Mouse (Mus musculus) cortical plate, adult 2 months (tissue): ENCODE results near the gene Cbln3. TPM values are rescaled to one million over a fixed set of nuclear protein-coding genes. Genes with fewer than 3 reads are reported as not detected.
A peak's percentile ranks its signal among the peaks of the same experiment; 100 is the strongest.

ENCODE experiments used
- H3K27ac ChIP-seq: fragments of 200-500 bp; 2 replicates; pipeline ENCODE4 v1.5.1; 2012; ENCODE audit warnings: low read length, control low read depth, inconsistent platforms; ENCODE audit not compliant: insufficient read depth
- H3K4me1 ChIP-seq: fragments of 200-500 bp; 2 replicates; pipeline ENCODE4 v1.6.1; 2011; ENCODE audit warnings: low read length; ENCODE audit not compliant: control insufficient read depth, insufficient read depth
- H3K4me3 ChIP-seq: fragments of 200-500 bp; 2 replicates; pipeline ENCODE4 v1.5.1; 2011; ENCODE audit warnings: mild to moderate bottlenecking, low read length, control low read depth; ENCODE audit not compliant: insufficient read depth
- CTCF ChIP-seq: fragments of 200-500 bp; IDR thresholded peaks from 2 replicates; pipeline ENCODE4 v1.5.1; 2011; ENCODE audit warnings: mild to moderate bottlenecking, control low read depth, low read length; ENCODE audit not compliant: insufficient read depth; ENCODE audit errors: extremely low read depth
- POLR2A ChIP-seq: fragments of 200-500 bp; IDR thresholded peaks from 2 replicates; pipeline ENCODE4 v1.6.1; 2011; ENCODE audit warnings: mild to moderate bottlenecking, low read length, control low read depth; ENCODE audit not compliant: insufficient read depth; ENCODE audit errors: extremely low read depth
- polyA plus RNA-seq: library from polyadenylated mRNA; depleted of rRNA; stranded (reverse); fragments of >200 nt; gene quantifications from 2 replicates; pipeline ENCODE4 v1.2.3, GENCODE M21; 2012

Gene Cbln3
- polyA plus RNA-seq, 1 experiment, result 0.42 TPM

- Histone ChIP-seq H3K4me1 (no peaks in the 10 kb centered on the region; the same call in 1 of the 2 replicates), H3K4me3 (no peak overlapping the region), H3K27ac (no peak overlapping the region)
- no peak for TF ChIP-seq CTCF
- no peak for TF ChIP-seq POLR2A
These were observed 2.0 kb downstream of the Cbln3 start for GRCm38 (mm10) chr14:55882171-55882641.

- Histone ChIP-seq H3K4me1 (no peaks in the 10 kb centered on the region), H3K27ac (no peak overlapping the region), H3K4me3 (no peak overlapping the region)
- TF ChIP-seq CTCF (no peak), POLR2A (no peak)
These were observed 3.2 kb downstream of the Cbln3 start for GRCm38 (mm10) chr14:55880982-55881381.

GRCm38 (mm10) chr14:55879623-55880022 is 4.6 kb downstream of the Cbln3 start:
- Histone ChIP-seq H3K27ac (no peak overlapping the region), H3K4me1 (no peaks in the 10 kb centered on the region), H3K4me3 (no peak overlapping the region)
- TF ChIP-seq POLR2A (no peak), CTCF (peak; percentile 87)

- no peak overlapping the region for H3K4me3 ChIP-seq
- H3K27ac ChIP-seq, result no peak overlapping the region
- no peaks in the 10 kb centered on the region for H3K4me1 ChIP-seq
- TF ChIP-seq CTCF (no peak), POLR2A (no peak)
These were observed 5.8 kb downstream of the Cbln3 start for GRCm38 (mm10) chr14:55878316-55878940.

GRCm38 (mm10) chr14:55877469-55878315 is 6.5 kb downstream of the Cbln3 start:
- H3K4me3 ChIP-seq, result no peak overlapping the region
- H3K27ac ChIP-seq, result no peak overlapping the region
- H3K4me1 ChIP-seq, result no peaks in the 10 kb centered on the region
- TF ChIP-seq CTCF, result no peak

- Histone ChIP-seq H3K4me3 (peak overlapping the region; percentile 9), H3K27ac (no peak overlapping the region), H3K4me1 (no peaks in the 10 kb centered on the region)
- TF ChIP-seq POLR2A (no peak), CTCF (peak; percentile 88)
These were observed 10.2 kb downstream of the Cbln3 start for GRCm38 (mm10) chr14:55873714-55874683.

GRCm38 (mm10) chr14:55873242-55873713 is 10.9 kb downstream of the Cbln3 start:
- Histone ChIP-seq H3K4me1 (no peaks in the 10 kb centered on the region), H3K27ac (no peak overlapping the region), H3K4me3 (no peak overlapping the region)
- TF ChIP-seq CTCF (no peak), POLR2A (no peak)

GRCm38 (mm10) chr14:55872551-55872950 is 11.6 kb downstream of the Cbln3 start:
- Histone ChIP-seq H3K4me1 (no peaks in the 10 kb centered on the region), H3K27ac (no peak overlapping the region), H3K4me3 (no peak overlapping the region)
- TF ChIP-seq POLR2A (no peak), CTCF (no peak)

- Histone ChIP-seq H3K4me1 (no peaks in the 10 kb centered on the region), H3K27ac (no peak overlapping the region), H3K4me3 (no peak overlapping the region)
- no peak for TF ChIP-seq CTCF
- no peak for TF ChIP-seq POLR2A
These were observed 12.2 kb downstream of the Cbln3 start for GRCm38 (mm10) chr14:55872039-55872438.
